Mouse (Mus musculus): ENCODE data around the gene Ddit4.

- TF ChIP-seq CTCF (IDR thresholded peaks at IDR 0.05; ENCODE audit: borderline replicate concordance, insufficient read depth, low read depth, low read length) (no peak), POLR2A (IDR thresholded peaks at IDR 0.05; ENCODE audit: borderline replicate concordance, insufficient read depth, low read length) (no peak)
Observed at GRCm38 (mm10) chr10:59965362-59965695, 13.7 kb upstream of the Ddit4 start.
